Mouse (Mus musculus) liver, adult 2 months (tissue): ENCODE data around the gene Palld.

Source experiments
- CTCF ChIP-seq: fragments of 200-500 bp; IDR thresholded peaks from 2 replicates; pipeline ENCODE4 v1.5.1; 2011; ENCODE audit warnings: low read depth, low read length, control low read depth
- POLR2A ChIP-seq: fragments of 200-500 bp; IDR thresholded peaks from 2 replicates; pipeline ENCODE4 v1.6.1; 2011; ENCODE audit warnings: low read length, control low read depth; ENCODE audit not compliant: insufficient read depth; ENCODE audit errors: extremely low read depth

DNA sequence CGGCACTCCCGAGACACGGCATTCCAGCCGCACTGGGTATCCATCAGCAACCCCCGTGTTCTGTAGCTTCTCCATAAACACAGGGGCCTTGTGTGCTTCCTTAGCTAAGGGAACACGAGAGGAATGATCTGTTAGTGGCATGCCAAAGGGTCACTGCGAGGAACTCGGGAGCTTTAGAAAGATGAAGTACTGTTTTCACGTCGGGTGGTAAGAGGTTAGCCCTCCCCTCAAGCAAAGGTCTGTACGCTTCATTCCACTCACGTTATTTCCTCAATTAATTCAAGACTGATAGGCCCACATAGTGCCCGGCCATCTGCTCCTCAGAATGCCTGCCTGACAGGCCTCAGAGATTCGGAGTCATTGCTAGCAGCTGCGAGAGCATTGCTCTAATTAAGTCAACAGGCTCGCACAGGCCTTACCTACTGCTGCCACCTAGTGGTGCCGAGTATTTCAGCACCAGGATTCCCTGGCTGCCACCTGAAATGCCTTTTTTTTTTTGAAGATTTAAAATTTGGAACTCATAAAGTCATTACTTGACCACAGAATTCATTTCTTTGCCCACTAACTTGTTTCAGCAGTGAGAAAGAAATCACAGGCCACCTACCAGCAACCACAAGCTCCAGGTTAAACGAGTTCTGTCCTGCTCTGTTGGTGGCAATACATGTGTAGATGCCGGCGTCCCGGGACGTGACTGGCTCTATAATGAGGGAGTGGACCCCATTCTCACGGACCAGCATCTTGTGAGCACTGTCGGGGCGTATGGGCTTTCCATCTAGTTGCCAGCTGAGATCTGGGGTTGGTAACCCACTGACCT, 386.4 kb downstream of the Palld start:
- TF ChIP-seq CTCF = peak; percentile 89
- no peak for TF ChIP-seq POLR2A
